Mouse (Mus musculus): ENCODE measurements around the gene Ccdc24.

- no peak for TF ChIP-seq POLR2A (IDR thresholded peaks at IDR 0.05; ENCODE audit: borderline replicate concordance, extremely low read depth, low read depth, low read length)
- no peak for TF ChIP-seq CTCF (IDR thresholded peaks at IDR 0.05; ENCODE audit: insufficient read depth, low read length)
Observed at GRCm38 (mm10) chr4:117849063-117849462, 23.3 kb downstream of the Ccdc24 start.
